Mouse (Mus musculus): ENCODE results near the gene Vmn1r18.
"Not testable (repeated sequence)": the region's sequence is repeated elsewhere in the genome, so short reads cannot be mapped to it uniquely, and the experiment has no call there.

Gene Vmn1r18

DNA sequence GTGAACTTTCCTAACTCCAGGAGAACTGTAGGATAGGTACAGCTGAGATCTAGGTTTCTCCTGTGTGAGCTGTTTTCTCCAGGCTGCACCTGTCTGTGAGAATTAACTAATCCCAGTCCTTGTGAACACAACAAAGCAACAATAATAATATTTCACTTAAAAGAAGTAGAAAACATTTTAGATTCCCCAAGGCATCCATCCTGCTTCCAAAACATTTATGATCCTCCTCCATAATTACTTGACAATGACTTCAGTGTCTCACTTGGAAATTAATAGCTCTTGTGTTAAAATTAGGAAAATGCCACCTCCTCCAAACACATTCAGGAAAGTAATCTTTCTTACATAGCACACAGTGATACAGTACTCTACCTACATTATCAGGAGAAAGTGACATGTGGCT lies at the start of gene Vmn1r18:
Vmn1r18 (minus strand) TSS at position 101 of the 400 bp plus-strand sequence.
- DNase-seq (ENCODE audit: low read depth in 1 of 2, low spot score in 2 of 2), result no peak

DNA sequence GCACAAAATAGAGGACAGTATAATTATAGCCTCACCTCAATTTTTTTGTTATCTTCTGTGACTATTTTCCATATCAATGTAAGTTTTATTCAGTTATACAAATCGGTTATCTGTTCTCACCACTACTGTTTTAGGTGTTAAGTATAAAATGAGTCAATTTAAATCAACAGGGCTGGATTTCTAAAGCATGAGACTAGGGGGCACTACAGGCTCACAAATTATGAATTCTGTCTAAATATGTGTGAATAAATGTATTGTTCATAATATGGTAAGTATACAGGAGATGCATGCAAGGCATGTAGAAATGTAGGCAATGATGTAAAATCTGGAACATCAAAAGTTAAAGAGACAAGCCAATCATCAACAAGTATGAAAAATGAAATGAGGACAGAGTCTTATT lies 35.6 kb upstream of the Vmn1r18 start:
- DNase-seq (ENCODE audit: low read depth in 1 of 2, low spot score in 2 of 2), result no peak

DNA sequence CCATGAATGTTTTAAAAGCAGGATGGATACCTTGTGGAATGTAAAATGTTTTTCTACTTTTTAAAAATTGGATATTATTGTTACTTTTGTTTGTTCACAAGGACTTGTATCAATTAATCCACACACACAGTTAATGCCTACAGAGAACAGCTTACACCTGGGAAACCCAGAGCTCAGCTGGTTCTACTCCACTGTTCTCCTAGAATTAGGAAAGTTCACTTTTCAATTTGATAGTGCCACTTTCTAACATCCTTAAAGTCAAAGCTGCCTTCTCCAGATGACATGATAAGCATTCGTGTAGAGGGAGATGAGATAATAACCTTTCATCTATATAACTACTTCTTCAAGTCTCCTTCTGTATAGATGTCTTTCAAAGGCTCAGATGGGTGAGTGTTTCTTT lies 33.0 kb upstream of the Vmn1r18 start, which contains the start of gene Vmn1r20:
Vmn1r20 (plus strand) TSS at position 301 of the 400 bp plus-strand sequence.
- DNase-seq (ENCODE audit: low read depth in 1 of 2, low spot score in 2 of 2), result no peak

DNA sequence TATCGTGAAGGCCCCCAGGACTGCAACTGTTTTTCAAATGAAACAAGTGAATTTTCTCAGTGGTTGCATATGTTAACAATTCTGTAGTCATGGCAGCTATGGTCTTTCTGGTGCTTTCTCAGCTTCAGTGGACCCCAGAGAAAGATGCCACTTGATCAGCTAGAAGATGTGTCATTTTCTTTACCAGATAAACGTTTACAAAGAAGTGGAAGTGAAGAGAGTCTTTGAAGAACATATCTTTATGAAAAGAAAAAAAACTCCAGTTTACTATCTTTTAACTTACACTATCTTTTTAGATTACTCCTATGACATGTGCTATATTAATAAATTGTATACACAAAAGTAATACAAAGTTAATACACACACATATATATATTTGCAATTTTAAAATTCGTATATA lies 7.9 kb upstream of the Vmn1r18 start, which contains the start of gene Vmn1r19:
Vmn1r19 (plus strand) TSS at position 301 of the 400 bp plus-strand sequence.
- DNase-seq (ENCODE audit: low read depth in 1 of 2, low spot score in 2 of 2), result not testable (repeated sequence)

DNA sequence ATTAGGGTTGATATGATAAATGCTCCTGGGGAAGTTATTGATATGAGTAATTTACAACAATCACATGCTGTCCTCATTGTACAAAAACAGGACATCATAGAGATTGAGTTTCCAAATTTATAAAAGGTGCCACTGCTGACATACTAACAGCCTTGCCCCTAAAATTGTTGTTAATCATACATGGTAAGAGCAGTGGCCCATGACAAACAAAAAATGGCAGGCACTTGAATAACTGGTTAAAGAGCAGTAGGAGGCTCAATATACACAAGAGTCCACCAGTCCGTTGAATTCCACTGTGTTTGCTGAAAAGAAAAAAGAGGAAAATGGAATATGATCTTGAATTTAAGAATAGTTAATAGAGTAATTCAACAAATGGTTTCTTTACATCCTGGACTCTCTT lies 28.1 kb downstream of the Vmn1r18 start:
- DNase-seq (ENCODE audit: low read depth in 1 of 2, low spot score in 2 of 2), result no peak

DNA sequence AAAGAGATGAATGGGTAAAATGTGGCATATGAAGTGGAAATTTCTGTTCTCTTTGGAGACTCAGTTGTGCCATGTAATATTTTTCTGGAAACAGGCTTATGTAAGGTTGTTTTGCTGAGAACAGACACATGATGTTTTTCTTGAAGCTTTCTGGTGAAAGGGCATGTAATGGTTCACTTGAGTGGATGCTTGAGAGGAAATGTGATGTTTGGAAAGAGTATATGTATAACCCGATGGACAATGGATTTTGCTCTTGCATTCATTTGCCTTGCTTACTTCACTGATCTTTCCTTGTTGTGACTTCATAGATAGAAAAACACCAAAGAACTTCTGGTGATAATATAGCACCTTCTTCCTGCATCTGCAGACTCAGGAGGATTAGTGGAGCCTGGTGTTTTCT lies 29.7 kb downstream of the Vmn1r18 start:
- not testable (repeated sequence) for DNase-seq (ENCODE audit: low read depth in 1 of 2, low spot score in 2 of 2)

DNA sequence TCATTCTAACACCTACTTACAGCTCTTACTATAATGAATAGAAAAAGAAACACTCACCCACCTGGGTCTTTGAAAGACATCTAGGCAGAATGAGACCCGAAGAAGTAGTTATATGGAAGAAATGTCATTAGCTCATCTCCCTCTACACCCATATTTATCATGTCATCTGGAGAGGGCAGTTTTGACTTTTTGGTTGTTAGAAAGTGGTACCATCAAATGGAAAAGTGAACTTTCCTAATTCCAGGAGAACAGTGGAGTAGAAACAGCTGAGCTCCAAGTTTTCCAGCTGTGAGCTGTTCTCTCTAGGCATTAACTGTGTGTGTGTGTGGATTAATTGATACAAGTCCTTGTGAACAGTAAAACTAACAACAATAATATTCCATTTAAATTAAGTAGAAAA lies 32.0 kb downstream of the Vmn1r18 start, which contains the start of gene Vmn1r17:
Vmn1r17 (minus strand) TSS at position 101 of the 400 bp plus-strand sequence.
- DNase-seq (ENCODE audit: low read depth in 1 of 2, low spot score in 2 of 2), result no peak

DNA sequence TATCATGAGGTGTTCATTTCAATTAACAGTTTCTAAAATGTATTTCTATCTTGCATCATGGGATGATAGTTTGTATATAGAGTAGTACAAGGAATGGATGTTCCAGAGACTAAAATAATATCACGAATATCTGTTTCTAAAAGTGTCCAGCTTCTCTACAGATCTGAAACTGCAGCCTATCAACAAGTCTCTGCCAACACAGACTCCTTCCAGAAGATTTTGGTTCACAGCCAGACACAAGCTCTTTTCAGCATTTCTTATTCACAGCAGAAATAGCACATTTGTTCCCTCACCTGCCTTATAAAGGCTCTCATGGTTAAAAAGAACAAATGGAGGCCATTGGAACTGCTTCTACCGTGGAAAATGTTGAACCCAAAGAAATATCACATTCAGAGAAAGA lies 38.7 kb downstream of the Vmn1r18 start:
- no peak for DNase-seq (ENCODE audit: low read depth in 1 of 2, low spot score in 2 of 2)

DNA sequence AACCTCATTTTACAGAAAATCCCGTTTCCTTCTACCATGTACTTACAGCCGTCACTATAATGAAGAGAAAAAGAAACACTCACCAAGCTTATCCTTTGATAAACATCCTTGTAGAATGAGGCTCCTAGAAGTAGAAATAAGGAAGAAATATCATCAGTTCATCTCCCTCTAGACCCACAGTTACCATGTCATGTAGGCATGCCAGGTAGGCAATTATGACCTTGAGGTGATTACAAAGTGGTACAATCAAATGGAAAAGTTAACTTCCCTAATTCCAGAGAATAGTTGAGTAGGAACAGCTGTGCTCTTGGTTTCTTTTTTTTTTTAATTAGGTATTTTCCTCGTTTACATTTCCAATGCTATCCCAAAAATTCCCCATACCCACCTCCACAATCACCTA lies 66.2 kb downstream of the Vmn1r18 start, which contains the start of gene Vmn1r16:
Vmn1r16 (minus strand) TSS at position 101 of the 400 bp plus-strand sequence.
- no peak for DNase-seq (ENCODE audit: low read depth in 1 of 2, low spot score in 2 of 2)
